Mouse (Mus musculus) heart, adult 11 months (tissue): ENCODE results near the gene Usp10.

Experiments
- DNase-seq: peaks from one replicate; pipeline ENCODE4 v3.0.0; 2022

The Usp10 gene

DNA sequence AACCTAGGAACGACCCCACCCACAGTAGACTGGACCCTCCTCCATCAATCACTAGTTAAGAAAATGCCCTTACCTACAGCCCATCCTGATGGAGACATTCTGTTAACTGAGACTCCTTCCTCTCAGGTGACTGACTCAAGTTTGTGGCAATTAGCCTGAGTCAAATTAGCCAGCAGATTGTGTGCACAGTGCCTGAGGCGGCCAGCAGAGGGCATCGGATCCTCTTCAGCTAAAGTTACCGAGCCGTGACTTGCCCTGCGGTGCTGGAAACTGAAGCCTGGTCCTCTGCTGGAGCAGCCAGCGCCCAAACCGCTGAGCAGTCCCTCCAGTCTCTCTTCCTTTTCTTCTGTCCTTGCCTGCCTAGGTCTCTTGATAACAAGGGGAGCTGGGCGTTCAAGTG is 57.3 kb downstream of the Usp10 start:
- no peak for DNase-seq

DNA sequence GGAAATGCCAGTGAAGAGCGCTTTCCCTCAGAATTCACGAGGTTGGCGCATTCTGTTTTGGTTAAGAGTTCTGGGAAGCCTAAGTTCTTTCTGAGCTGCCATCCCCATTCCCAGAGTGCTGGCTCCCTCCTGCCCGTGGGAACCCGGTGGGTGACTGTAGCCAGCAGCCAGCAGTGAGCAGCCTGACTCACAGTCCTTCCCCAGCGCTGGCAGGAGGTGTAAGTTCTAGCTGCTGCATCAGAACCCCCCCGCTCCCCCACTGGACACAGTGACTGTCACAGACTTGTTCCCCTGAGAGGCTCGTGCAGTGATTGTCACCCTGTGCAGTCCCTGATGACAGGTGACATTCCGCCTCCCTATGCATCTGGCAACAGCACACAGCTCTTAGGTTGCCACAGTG is 60.0 kb downstream of the Usp10 start:
- no peak for DNase-seq

DNA sequence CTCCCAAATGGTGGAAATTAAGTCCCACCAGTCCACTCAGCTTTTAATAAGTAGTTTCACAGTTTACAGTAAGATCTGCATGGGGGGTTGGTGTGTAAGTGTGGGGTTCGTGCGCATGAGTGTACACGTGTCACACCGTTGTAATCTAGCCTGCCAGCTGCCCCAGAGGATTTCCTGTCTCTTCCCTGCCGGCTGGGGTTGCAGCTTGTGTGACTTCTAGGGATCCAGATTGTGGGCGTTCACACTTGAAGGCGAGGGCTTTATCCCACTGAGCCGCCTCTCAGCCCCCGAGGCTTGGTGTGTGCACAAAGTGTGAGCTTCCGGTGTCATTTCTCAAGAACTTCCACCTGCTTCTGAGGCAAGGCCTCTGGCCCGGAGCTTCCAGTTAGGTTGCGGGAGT is 62.4 kb downstream of the Usp10 start:
- no peak for DNase-seq

DNA sequence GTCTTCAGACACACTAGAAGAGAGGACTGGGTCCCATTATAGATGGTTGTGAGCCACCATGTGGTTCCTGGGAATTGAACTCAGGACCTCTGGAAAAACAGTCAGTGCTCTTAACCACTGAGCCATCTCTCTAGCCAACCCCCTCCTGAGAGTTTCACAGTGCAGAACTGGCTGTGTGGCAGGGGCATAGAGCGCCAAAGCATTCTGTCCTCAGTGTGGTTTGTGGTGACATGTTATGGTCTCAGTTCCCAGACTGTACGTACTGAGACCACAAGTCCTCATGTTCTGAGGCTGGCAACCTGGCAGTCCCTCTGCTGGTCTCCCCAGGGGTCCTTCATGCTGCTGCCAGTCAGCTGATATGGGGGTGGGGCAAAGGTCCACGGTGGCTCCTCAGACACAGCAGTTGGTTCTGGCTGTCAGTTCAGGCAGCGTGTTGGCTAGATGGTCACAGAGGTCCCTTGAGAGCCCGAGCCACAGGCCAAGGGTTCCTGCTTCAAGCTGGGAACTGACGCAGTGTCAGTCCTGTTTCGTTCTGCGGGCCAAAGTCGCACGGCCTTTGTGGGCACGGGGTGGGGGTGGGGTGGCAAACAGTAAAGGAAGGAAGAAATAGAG is 68.7 kb downstream of the Usp10 start:
- peak; percentile 91 for DNase-seq

DNA sequence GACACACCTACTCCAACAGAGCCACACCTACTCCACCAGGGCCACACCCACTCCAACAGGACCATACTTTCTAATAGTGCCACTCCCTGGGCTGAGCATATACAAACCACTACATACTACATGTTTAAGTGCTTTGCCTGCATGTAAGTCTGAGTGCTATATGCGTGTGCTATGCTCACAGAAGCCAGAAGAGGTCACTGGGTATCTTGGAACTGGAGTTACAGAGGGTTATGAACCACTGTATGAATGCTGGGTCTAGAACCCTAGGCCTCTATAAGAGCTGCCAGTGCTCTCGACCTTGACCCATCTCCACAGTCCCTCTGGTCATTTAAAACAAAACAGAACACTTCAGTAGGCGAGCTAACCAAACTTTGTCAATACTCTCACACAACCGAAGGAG is 71.1 kb downstream of the Usp10 start:
- DNase-seq: no peak

DNA sequence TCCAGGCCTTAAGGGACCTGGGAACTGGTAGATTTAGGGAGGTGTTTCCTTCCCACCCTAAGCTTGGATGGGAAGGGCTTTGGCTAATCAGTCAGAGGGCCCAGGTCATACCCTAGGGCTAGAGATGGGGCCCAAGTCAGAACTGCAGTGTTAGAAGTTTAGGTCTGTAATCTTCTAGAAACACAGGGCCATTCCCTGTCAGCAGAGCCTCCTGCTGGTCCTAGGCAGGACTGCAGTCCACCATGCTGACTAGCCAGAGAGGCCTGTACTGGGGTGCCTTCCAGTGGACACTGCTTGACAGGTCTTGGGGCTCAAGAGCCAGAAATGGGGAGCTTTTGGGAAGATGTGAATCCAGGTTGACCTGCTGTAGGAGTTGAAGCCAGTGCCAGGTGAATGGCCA is 73.9 kb downstream of the Usp10 start:
- DNase-seq: peak; percentile 87

DNA sequence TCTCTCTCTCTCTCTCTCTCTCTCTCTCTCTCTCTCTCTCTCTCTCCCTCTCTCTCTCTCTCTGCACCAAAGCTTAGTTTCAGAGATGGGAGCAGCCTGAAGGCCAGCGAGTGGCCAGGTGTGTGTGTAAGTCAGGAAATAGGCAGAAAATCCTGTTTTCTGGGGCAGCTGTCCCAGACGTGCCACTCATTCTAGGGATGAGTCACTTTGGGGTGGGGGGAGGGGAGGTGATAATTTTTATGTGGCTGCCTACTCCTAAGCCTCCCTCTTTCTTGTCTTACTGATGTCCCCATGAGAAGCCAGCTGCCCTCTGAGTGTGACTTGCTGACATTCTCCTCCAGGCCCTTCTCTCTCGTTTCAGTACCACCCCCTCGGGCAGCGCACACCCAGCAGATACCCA is 76.0 kb downstream of the Usp10 start:
- DNase-seq: no peak

DNA sequence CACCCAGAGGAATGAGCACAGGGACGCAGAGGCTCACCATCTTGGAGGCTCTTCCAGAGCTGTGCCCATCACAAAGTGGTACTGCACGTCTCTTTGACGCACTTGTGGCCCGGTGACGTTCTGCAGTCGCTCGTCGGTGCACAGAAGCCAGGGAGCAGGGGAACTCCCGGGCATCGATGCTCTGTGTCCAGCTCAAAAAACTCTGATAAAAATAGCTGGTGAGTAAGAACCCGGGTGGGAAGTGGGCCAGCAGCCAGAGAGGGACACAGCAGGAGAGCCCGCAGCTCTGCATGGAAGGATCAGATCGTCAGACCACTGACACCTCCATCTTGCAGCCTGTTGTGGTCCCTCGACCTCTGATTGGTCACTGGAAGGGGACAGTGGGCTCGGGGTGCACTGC is 77.9 kb downstream of the Usp10 start:
- peak; percentile 94 for DNase-seq

DNA sequence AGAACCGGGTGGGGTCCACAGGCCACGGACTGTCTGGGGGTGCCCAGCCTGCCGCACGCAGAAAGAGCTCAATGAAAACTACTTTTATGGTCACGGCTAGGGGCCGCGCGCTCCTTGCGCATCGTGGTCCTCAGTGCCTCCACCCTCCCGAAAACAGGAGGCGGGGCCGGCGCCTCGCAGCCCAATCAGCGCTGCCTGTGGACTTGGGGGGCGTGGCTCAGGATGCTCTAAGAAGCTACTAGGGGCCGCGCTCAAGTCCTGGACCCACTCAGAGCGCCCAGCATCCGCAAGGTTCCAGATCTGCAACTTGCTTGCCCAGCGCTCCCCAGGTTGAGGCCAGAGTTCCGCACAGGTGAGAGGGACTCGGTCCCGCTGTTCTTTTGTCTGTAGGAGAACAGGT is 82.1 kb downstream of the Usp10 start, which contains the start of gene Crispld2:
Gene Crispld2 (plus strand): TSS at position 190 of the 400 bp plus-strand sequence.
- peak; percentile 99 for DNase-seq

DNA sequence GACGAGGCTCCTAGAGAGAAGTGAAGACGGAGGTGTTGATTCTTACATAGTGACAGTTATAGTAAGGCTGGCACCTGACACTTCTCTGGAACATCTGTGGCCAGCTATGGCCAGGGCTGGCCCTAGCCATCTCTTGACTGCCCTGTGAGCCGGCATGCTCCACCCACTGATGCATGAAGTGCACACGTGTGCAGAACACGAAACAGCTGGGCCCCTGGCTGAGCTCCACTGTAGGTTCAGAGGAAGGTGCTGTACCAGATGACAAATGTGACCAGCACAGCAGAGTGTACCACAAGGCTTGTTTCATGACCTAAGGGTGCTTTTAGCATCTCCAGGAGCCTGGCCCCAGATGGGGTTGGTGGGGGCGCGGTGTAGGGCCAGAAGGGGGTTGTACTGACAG is 84.0 kb downstream of the Usp10 start:
- no peak for DNase-seq

DNA sequence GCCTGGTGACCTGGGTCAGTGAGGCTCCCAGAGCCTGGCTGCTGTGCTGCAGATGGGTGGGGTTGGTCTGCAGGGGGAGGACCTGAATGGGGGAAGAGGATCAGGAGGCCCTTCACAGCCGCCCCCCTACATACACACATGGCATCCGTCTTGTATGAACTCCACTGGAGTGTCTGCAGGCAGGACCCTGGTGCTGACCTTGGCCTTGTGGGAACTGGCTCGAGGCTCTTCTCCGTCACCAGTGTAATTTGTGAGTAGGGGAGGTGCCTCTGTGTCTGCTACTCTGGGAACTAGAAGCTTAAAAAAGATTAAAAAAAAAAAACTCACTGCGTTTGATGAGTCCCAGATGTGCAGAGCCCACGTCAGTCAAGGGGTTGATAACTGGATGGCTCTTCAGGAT is 84.4 kb downstream of the Usp10 start:
- DNase-seq: no peak

DNA sequence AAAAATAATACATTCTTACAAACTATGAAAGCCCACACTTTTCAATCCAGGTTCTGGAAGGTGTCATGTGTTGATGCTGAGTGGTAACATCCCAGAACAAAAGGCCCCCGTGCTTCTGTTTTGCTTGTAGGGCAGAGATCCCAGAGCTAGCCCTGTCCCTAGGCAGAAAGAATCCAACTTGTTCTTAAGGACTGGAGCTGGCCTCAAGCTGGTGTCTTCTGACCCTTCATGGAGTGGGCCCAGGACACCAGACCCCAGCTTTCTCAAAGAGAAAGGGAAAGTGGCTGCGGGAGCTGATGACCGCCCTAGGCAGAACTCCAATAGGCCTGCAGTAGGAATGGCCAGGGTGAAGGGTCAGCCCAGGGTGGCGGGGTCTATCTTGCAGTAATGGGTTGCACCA is 87.1 kb downstream of the Usp10 start:
- DNase-seq: peak; percentile 93

DNA sequence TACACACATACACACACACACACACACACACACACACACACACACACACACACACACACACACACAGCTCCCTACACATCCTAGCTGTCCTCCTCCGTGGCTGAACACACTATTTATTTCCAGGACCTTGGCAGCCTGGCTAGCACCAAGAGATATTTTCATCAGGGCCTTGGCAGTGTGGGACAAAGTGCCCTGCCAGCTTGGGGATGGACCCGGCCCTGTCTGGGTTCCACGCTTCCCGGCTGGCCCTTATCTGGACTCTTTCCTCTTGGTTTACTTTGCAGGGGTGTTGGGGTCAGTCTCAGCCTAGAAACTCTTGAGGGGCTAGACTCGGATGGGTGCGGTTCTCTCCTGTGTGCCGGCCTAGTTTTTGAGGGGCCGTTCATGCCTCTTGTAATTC is 90.3 kb downstream of the Usp10 start:
- peak; percentile 96 for DNase-seq

DNA sequence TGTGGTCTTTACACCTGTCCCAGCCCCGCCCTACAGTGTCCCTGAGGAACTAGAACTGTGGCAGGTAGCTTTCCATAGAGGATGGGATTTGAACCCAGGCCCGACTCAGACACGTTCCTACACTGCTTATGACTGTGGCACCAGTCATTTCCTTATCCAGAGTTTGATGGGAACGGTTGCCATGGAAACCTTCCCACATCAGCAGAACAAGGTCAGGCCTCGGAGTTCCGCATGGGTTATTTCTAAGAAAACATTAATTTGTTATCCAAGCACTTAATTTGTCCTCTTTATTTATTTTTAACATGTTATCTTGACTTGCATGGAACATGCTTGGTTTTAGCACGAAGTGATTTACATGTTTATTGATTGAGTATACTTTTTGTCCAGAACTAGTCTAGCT is 91.6 kb downstream of the Usp10 start:
- no peak for DNase-seq

DNA sequence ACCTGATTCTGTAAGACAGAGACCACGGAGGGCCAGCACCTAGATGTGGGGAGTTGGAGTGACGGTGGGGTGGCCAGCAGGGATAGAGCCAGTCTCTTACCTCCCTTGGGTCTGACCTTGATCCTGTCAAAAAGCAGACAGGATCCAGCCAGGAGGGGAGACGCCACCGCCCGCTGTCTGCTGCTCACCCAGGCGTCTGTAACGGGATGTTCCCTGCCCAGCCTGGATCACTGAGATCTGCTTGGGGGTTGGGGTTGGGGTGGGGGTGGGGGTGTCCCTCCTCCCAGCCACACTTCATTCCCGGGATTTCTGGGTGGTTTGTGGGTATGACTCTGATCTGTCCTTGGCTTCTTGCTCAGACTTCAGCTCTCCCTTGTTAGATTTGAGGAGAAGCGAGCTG is 92.2 kb downstream of the Usp10 start:
- no peak for DNase-seq

DNA sequence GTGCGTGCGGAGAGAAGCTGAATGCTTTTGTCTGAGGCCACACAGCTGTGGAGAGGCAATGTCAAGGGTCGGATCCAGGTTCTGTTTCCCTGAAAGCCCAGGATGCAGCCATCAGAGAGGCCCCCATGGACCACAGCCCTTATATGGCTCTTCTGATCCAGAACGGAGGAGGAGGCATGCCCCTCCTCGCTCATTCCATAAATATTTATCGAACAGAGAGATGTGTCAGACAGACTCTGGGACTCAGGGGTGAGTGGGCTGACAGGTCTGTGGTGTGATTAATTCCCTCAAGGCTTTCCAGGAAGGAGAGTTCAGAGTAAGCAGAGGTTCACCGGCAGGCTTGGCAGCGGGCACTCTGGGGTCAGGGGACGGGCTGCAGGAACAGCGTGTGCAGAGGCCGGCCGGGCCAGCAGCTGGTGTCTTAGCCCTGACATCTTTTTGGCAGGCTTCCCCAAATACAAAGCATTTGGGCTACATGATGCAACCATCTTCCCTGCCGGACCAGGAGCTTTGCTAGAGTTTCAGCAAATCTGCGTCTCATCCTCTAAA is 94.1 kb downstream of the Usp10 start:
- DNase-seq: peak; percentile 97

DNA sequence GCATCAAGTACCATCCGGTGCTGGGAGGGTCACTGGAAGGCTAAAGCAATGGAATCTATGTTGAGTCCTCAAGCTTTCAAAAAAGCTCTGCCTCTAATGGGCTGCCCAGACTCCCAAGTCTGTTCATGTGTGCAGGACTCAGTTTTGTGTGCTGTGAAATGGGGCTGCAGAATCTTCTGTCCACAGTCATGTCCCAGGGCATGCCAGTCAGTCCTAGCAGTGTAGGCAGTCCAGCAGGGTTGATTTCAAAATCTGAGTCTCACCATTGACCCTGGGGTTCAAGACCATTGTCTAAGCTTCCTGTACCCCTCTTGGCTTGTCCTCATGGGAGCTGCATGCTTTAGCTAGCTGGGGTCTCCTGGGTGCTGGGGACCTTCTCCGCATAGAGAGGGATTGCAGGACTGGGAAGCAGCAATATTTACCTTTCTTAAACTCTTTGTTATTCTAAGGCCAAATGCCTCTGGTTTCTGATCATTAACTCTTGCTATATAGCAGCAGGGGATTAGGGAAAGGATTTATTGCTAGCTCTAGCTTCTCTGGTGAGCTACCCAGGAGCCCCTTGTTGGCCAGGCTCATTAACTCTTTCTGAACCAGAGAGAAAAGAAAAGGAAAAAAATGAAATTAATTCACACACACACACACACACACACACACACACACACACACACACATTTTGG is 94.7 kb downstream of the Usp10 start:
- no peak for DNase-seq

DNA sequence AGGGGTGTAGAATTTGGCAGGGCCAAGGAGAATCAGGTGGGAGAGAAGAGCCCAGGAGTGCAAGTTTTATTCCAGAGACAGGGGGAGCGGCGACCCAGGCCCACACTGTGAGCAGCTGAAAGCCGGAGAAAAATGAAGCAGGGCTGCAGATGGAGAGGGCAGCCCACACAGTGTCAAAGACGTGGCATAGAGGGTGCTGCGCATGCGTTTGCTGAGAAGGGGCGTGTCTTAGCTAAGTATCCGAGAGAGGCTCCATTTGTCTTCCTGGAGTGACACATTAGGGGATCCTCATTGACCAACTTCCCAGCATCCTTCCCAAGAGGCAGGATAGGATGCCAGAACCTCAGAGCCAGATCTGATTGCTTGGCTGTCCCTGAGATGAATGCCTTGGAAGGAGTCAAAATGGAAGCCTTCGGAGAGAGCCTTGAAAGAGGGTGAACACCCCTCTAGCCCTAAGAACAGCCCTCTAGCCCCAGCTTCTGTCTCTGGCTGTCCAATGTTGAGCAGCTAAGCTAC is 96.5 kb downstream of the Usp10 start:
- DNase-seq: peak; percentile 94
